Mouse (Mus musculus): ENCODE data around the gene Celsr1. TPM values are rescaled to one million over a fixed set of nuclear protein-coding genes. Genes with fewer than 3 reads are reported as not detected.

Gene Celsr1
- total and polyA plus RNA-seq, 3 experiments, result not detected

DNA sequence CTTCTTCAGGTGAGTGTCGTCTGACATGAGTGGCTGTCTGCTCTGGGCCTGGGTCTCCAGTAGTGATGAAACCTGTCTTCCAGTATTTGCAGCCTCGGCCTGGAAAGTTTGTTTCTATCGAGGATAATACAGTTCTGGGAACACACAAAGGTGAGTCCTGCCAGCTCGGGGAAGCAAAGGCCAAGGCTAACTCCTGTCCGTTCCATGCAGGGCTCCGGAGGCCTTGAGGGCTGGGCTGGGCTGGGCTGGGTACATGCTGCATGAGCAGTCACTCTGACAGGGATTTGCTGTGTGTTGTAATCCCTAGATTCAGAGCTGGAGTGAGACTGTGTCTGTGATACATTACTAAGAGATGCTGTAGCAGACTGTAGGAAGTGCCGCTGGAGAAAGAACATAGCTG lies 139.7 kb downstream of the Celsr1 start:
- dilution Hi-C loops (cut with MboI; ENCODE audit: extremely low pct_ligation_motif_present, extremely low pct_unique_long_range_greater_than_20kb, low sequenced_read_pairs), result no loop called here

DNA sequence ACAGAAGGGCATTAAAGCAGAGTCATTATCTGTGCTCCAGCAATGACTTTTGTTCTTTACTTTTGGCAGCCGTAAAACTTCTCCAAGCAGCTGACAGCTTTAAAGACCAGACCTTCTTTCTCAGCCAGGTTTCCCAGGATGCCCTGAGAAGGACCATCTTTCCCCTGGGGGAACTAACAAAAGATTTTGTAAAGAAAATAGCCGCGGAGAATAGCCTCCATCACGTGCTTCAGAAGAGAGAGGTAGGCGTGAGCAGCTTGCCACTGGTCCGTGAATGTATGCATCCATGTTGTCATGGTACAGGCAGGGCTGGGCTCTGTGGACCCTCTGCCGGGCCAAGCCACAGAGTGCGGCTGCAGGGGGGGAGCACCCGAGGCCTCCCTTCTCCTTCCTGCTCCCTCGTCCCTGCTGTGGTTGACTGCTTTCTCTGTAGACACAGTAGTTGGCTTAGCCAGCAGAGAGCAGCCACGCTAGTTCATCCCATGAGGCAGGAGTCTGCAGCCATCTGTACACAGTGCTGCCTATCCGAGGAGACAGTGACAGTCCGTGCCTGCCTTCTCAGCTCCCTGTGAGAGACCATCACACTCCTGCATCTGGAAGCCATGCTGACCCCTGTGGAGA lies 141.0 kb downstream of the Celsr1 start:
- H3K9ac ChIP-seq (ENCODE audit: insufficient read depth, low read depth), result no peak overlapping the region
- H3K9me3 ChIP-seq (replicated peaks; ENCODE audit: low read length), result no peaks in the 10 kb centered on the region
- H3K36me3 ChIP-seq (replicated peaks in 1 of 2; ENCODE audit: control insufficient read depth in 1 of 2, insufficient read depth in 1 of 2, low read length in 1 of 2), result peaks cover 64 to 92% of the 10 kb centered on the region in 2 experiments

More for the DNA sequence above, 139.7 kb downstream of the Celsr1 start:
- no peak overlapping the region for H3K27ac ChIP-seq (ENCODE audit: insufficient read depth, low read depth)
- in situ Hi-C loops (cut with MboI; ENCODE audit: low pct_ligation_motif_present, low pct_unique_long_range_greater_than_20kb, low sequenced_read_pairs), result no loop called here
- H3K79me2 ChIP-seq (replicated peaks; ENCODE audit: control insufficient read depth, extremely low read depth, insufficient read depth, poor library complexity, severe bottlenecking), result no peaks in the 10 kb centered on the region
- H3K4me2 ChIP-seq (ENCODE audit: insufficient read depth, low read depth, poor library complexity, severe bottlenecking), result no peak overlapping the region
- peaks cover 70 to 92% of the 10 kb centered on the region in 2 experiments for H3K36me3 ChIP-seq (replicated peaks in 1 of 2; ENCODE audit: control insufficient read depth in 1 of 2, insufficient read depth in 1 of 2, low read length in 1 of 2)
- H3K4me3 ChIP-seq (replicated peaks in 1 of 3; ENCODE audit: low read depth in 2 of 3, low read length in 2 of 3, poor library complexity in 1 of 3), result no peak overlapping the region
- TF ChIP-seq ZC3H11A (IDR thresholded peaks at IDR 0.05; ENCODE audit: low read depth, low read length) (no peak), NELFE (IDR thresholded peaks at IDR 0.05; ENCODE audit: low read depth, low read length) (no peak), MEF2A (IDR thresholded peaks at IDR 0.05; ENCODE audit: borderline replicate concordance, low read depth, low read length) (no peak), MAX (IDR thresholded peaks at IDR 0.05; ENCODE audit: low read length) (no peak), MYC (IDR thresholded peaks at IDR 0.05; ENCODE audit: low read depth, low read length) (no peak), MAFK (IDR thresholded peaks at IDR 0.05; ENCODE audit: insufficient replicate concordance, low read length) (no peak), TBP (conservative IDR thresholded peaks at IDR 0.05; ENCODE audit: low read depth, low read length) (no peak), CTCF (conservative IDR thresholded peaks at IDR 0.05 in 1 of 2, IDR thresholded peaks at IDR 0.05 in 1 of 2; ENCODE audit: low read depth in 2 of 2, low read length in 2 of 2) (no peak)
- DNase-seq (ENCODE audit: extremely low read depth), result no peak
- H3K9ac ChIP-seq (ENCODE audit: insufficient read depth, low read depth), result no peak overlapping the region
- H3K9me3 ChIP-seq (replicated peaks; ENCODE audit: low read length), result no peaks in the 10 kb centered on the region
- peaks cover 0 to 10% of the 10 kb centered on the region in 2 experiments; a peak in 2 of 4 replicates for H3K4me1 ChIP-seq (ENCODE audit: control insufficient read depth in 1 of 2, insufficient read depth in 2 of 2)
- no peaks in the 10 kb centered on the region for H3K27me3 ChIP-seq (replicated peaks)

DNA sequence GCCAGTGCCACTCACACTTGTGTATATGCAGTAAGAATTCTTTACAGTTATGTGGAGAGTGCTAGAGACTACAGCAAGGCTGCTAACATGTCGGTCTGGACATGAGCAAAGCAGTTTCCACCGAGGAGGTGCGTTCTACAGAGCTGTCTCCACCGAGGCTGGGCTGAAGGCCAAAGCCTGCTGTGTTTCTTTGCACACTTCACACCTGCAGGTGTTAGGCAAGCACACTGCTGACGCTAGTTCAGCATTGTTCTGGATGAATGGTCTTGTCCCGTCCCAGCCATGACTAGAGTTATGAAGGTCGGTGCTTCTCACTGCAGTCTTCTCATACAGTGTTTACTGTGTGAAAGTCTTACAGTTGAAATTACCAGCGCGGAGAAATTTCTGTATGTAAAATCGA lies 141.6 kb downstream of the Celsr1 start:
- H3K36me3 ChIP-seq (replicated peaks in 1 of 2; ENCODE audit: control insufficient read depth in 1 of 2, insufficient read depth in 1 of 2, low read length in 1 of 2), result peaks cover 57 to 87% of the 10 kb centered on the region in 2 experiments
- in situ Hi-C loops (cut with MboI; ENCODE audit: low pct_ligation_motif_present, low pct_unique_long_range_greater_than_20kb, low sequenced_read_pairs), result no loop called here
- no peaks in the 10 kb centered on the region for H3K9me3 ChIP-seq (replicated peaks; ENCODE audit: low read length)
- H3K79me2 ChIP-seq (replicated peaks; ENCODE audit: control insufficient read depth, extremely low read depth, insufficient read depth, poor library complexity, severe bottlenecking), result no peaks in the 10 kb centered on the region
- no peak overlapping the region for H3K4me2 ChIP-seq (ENCODE audit: insufficient read depth, low read depth, poor library complexity, severe bottlenecking)
- H3K27me3 ChIP-seq (replicated peaks), result no peaks in the 10 kb centered on the region
- no peak for TF ChIP-seq SIN3A (IDR thresholded peaks at IDR 0.05; ENCODE audit: low read length)
- TF ChIP-seq UBTF (IDR thresholded peaks at IDR 0.05; ENCODE audit: low read depth, low read length), result no peak
- no peak for TF ChIP-seq TCF12 (IDR thresholded peaks at IDR 0.05; ENCODE audit: low read depth, low read length)
- no peak for TF ChIP-seq ETS1 (conservative IDR thresholded peaks at IDR 0.05; ENCODE audit: low read depth, low read length)
- no peak for TF ChIP-seq RAD21 (IDR thresholded peaks at IDR 0.05; ENCODE audit: low read depth, low read length)
- TF ChIP-seq USF1 (IDR thresholded peaks at IDR 0.05; ENCODE audit: low read depth, low read length), result no peak
- TF ChIP-seq ELF1 (IDR thresholded peaks at IDR 0.05; ENCODE audit: low read depth, low read length), result no peak
- no peak for TF ChIP-seq E2F4 (IDR thresholded peaks at IDR 0.05; ENCODE audit: insufficient replicate concordance, low read depth, low read length)
- no peak for TF ChIP-seq POLR2AphosphoS2 (IDR thresholded peaks at IDR 0.05; ENCODE audit: low read depth, low read length)
- no peak for TF ChIP-seq PAX5 (IDR thresholded peaks at IDR 0.05; ENCODE audit: low read length)
- TF ChIP-seq KAT2A (IDR thresholded peaks at IDR 0.05; ENCODE audit: insufficient replicate concordance, low read length), result no peak
- TF ChIP-seq MAFK (IDR thresholded peaks at IDR 0.05; ENCODE audit: insufficient replicate concordance, low read length), result no peak
- TF ChIP-seq POLR2A (IDR thresholded peaks at IDR 0.05; ENCODE audit: low read depth, low read length), result no peak
- TF ChIP-seq MEF2A (IDR thresholded peaks at IDR 0.05; ENCODE audit: borderline replicate concordance, low read depth, low read length), result no peak
- TF ChIP-seq NRF1 (IDR thresholded peaks at IDR 0.05; ENCODE audit: low read depth, low read length), result no peak
- TF ChIP-seq NELFE (IDR thresholded peaks at IDR 0.05; ENCODE audit: low read depth, low read length), result no peak
- TF ChIP-seq TBP (conservative IDR thresholded peaks at IDR 0.05; ENCODE audit: low read depth, low read length), result no peak
- TF ChIP-seq CHD2 (IDR thresholded peaks at IDR 0.05; ENCODE audit: low read length), result no peak
- no peak for TF ChIP-seq ZC3H11A (IDR thresholded peaks at IDR 0.05; ENCODE audit: low read depth, low read length)
- no peak overlapping the region for H3K9ac ChIP-seq (ENCODE audit: insufficient read depth, low read depth)
- no peak overlapping the region for H3K4me3 ChIP-seq (replicated peaks in 1 of 3; ENCODE audit: low read depth in 2 of 3, low read length in 2 of 3, poor library complexity in 1 of 3)
- H3K4me1 ChIP-seq (ENCODE audit: control insufficient read depth in 1 of 2, insufficient read depth in 2 of 2), result peaks cover 0 to 10% of the 10 kb centered on the region in 2 experiments; a peak in 2 of 4 replicates
- no peak for DNase-seq (ENCODE audit: extremely low read depth)
- dilution Hi-C loops (cut with MboI; ENCODE audit: extremely low pct_ligation_motif_present, extremely low pct_unique_long_range_greater_than_20kb, low sequenced_read_pairs), result no loop called here
- H3K27ac ChIP-seq (ENCODE audit: insufficient read depth, low read depth), result no peak overlapping the region

More for the DNA sequence above, 141.0 kb downstream of the Celsr1 start:
- no peak for DNase-seq (ENCODE audit: extremely low read depth)
- Histone ChIP-seq H3K79me2 (replicated peaks; ENCODE audit: control insufficient read depth, extremely low read depth, insufficient read depth, poor library complexity, severe bottlenecking) (no peaks in the 10 kb centered on the region), H3K4me2 (ENCODE audit: insufficient read depth, low read depth, poor library complexity, severe bottlenecking) (no peak overlapping the region), H3K4me3 (replicated peaks in 1 of 3; ENCODE audit: low read depth in 2 of 3, low read length in 2 of 3, poor library complexity in 1 of 3) (no peak overlapping the region), H3K27me3 (replicated peaks) (no peaks in the 10 kb centered on the region), H3K27ac (ENCODE audit: insufficient read depth, low read depth) (no peak overlapping the region), H3K4me1 (ENCODE audit: control insufficient read depth in 1 of 2, insufficient read depth in 2 of 2) (peaks cover 0 to 10% of the 10 kb centered on the region in 2 experiments; a peak in 2 of 4 replicates)
- no peak for TF ChIP-seq ZNF384 (IDR thresholded peaks at IDR 0.05; ENCODE audit: low read depth, low read length)
- no peak for TF ChIP-seq MXI1 (IDR thresholded peaks at IDR 0.05; ENCODE audit: low read depth, low read length)
- dilution Hi-C loops (cut with MboI; ENCODE audit: extremely low pct_ligation_motif_present, extremely low pct_unique_long_range_greater_than_20kb, low sequenced_read_pairs), result no loop called here
- in situ Hi-C loops (cut with MboI; ENCODE audit: low pct_ligation_motif_present, low pct_unique_long_range_greater_than_20kb, low sequenced_read_pairs), result no loop called here
